Mouse (Mus musculus) CH12.LX (cell line): ENCODE data around the gene Slc16a2. TPM values are rescaled to one million over a fixed set of nuclear protein-coding genes. Genes with fewer than 3 reads are reported as not detected.

Experiments
- DNase-seq: peaks from one replicate; pipeline ENCODE4 v3.0.0-alpha.2; 2013; ENCODE audit errors: extremely low read depth
- H3K27ac ChIP-seq: 2 replicates; pipeline ENCODE4 v1.5.1; 2012; ENCODE audit warnings: low read depth, mild to moderate bottlenecking, control low read depth, moderate library complexity; ENCODE audit not compliant: insufficient read depth
- H3K27me3 ChIP-seq: replicated peaks from 2 replicates; pipeline ENCODE3; 2012; ENCODE audit warnings: inconsistent platforms
- H3K36me3 ChIP-seq, 2 experiments: replicated peaks in 1 of 2; 2 replicates each; pipeline versions ENCODE3 to v1.6.1; 2012; ENCODE audit warnings: inconsistent platforms in 1 of 2, low read length in 1 of 2, mild to moderate bottlenecking in 1 of 2, mixed read lengths in 1 of 2, moderate library complexity in 1 of 2; ENCODE audit not compliant: control insufficient read depth in 1 of 2, insufficient read depth in 1 of 2
- H3K4me1 ChIP-seq, 2 experiments: 2 replicates each; pipeline ENCODE4 v1.6.1; 2012; ENCODE audit warnings: inconsistent platforms in 1 of 2, moderate library complexity in 1 of 2; ENCODE audit not compliant: insufficient read depth in 2 of 2, control insufficient read depth in 1 of 2
- H3K4me2 ChIP-seq: 2 replicates; pipeline ENCODE4 v1.6.1; 2012; ENCODE audit warnings: low read depth, mild to moderate bottlenecking, control low read depth; ENCODE audit not compliant: poor library complexity, insufficient read depth, severe bottlenecking
- H3K4me3 ChIP-seq, 3 experiments: fragments of 150-350 bp in 1 of 3; sonication (generic) in 1 of 3; replicated peaks in 1 of 3; 2 replicates each; pipeline versions ENCODE3 to v1.5.1; 2011 to 2012; ENCODE audit warnings: low read depth in 2 of 3, low read length in 2 of 3, mild to moderate bottlenecking in 2 of 3, moderate library complexity in 2 of 3, control low read depth in 1 of 3, improper control_type of control experiment in 1 of 3, inconsistent platforms in 1 of 3, mixed read lengths in 1 of 3; ENCODE audit not compliant: poor library complexity in 1 of 3
- H3K79me2 ChIP-seq: replicated peaks from 2 replicates; pipeline ENCODE4 v1.6.1; 2012; ENCODE audit warnings: mild to moderate bottlenecking, moderate library complexity; ENCODE audit not compliant: control insufficient read depth, poor library complexity, insufficient read depth, severe bottlenecking; ENCODE audit errors: extremely low read depth
- H3K9ac ChIP-seq: 2 replicates; pipeline ENCODE4 v1.6.1; 2012; ENCODE audit warnings: low read depth, mild to moderate bottlenecking, control low read depth, moderate library complexity; ENCODE audit not compliant: insufficient read depth
- H3K9me3 ChIP-seq: replicated peaks from 2 replicates; pipeline ENCODE3; 2012; ENCODE audit warnings: low read length, inconsistent platforms, mixed read lengths
- CTCF ChIP-seq, 2 experiments: IDR thresholded peaks in 1 of 2; conservative IDR thresholded peaks in 1 of 2; 2 replicates each; pipeline ENCODE4 v1.5.1; 2011 to 2012; ENCODE audit warnings: low read depth in 2 of 2, low read length in 2 of 2, improper control_type of control experiment in 1 of 2, inconsistent platforms in 1 of 2, mild to moderate bottlenecking in 1 of 2, moderate library complexity in 1 of 2
- E2F4 ChIP-seq: IDR thresholded peaks from 2 replicates; pipeline ENCODE4 v1.6.1; 2011; ENCODE audit warnings: low read depth, low read length, improper control_type of control experiment; ENCODE audit not compliant: insufficient replicate concordance
- ELF1 ChIP-seq: IDR thresholded peaks from 2 replicates; pipeline ENCODE4 v1.6.1; 2014; ENCODE audit warnings: low read depth, mild to moderate bottlenecking, inconsistent platforms, low read length, improper control_type of control experiment
- EP300 ChIP-seq: IDR thresholded peaks from 2 replicates; pipeline ENCODE4 v1.6.1; 2011; ENCODE audit warnings: low read length, improper control_type of control experiment
- GABPA ChIP-seq: IDR thresholded peaks from 2 replicates; pipeline ENCODE4 v1.6.1; 2012; ENCODE audit warnings: low read depth, low read length, improper control_type of control experiment, inconsistent platforms; ENCODE audit not compliant: insufficient replicate concordance
- IRF4 ChIP-seq: IDR thresholded peaks from 2 replicates; pipeline ENCODE4 v1.6.1; 2014; ENCODE audit warnings: low read depth, mild to moderate bottlenecking, inconsistent platforms, low read length, improper control_type of control experiment
- JUND ChIP-seq: conservative IDR thresholded peaks from 2 replicates; pipeline ENCODE4 v1.6.1; 2011; ENCODE audit warnings: low read depth, low read length, improper control_type of control experiment
- MAX ChIP-seq: IDR thresholded peaks from 2 replicates; pipeline ENCODE4 v1.6.1; 2011; ENCODE audit warnings: low read length, improper control_type of control experiment
- MAZ ChIP-seq: IDR thresholded peaks from 2 replicates; pipeline ENCODE4 v1.6.1; 2012; ENCODE audit warnings: low read depth, mild to moderate bottlenecking, inconsistent platforms, low read length, improper control_type of control experiment, moderate library complexity
- MEF2A ChIP-seq: IDR thresholded peaks from 2 replicates; pipeline ENCODE4 v1.6.1; 2014; ENCODE audit warnings: low read depth, mild to moderate bottlenecking, inconsistent platforms, low read length, improper control_type of control experiment, borderline replicate concordance
- MXI1 ChIP-seq: IDR thresholded peaks from 2 replicates; pipeline ENCODE4 v1.6.1; 2011; ENCODE audit warnings: mild to moderate bottlenecking, low read depth, low read length, improper control_type of control experiment
- NRF1 ChIP-seq: IDR thresholded peaks from 2 replicates; pipeline ENCODE4 v1.6.1; 2014; ENCODE audit warnings: low read depth, mild to moderate bottlenecking, inconsistent platforms, low read length, improper control_type of control experiment, moderate library complexity
- POLR2A ChIP-seq: IDR thresholded peaks from 2 replicates; pipeline ENCODE4 v1.6.1; 2011; ENCODE audit warnings: low read depth, mild to moderate bottlenecking, improper control_type of control experiment, low read length
- RAD21 ChIP-seq: IDR thresholded peaks from 2 replicates; pipeline ENCODE4 v1.6.1; 2011; ENCODE audit warnings: low read depth, mild to moderate bottlenecking, low read length, improper control_type of control experiment, moderate library complexity
- RCOR1 ChIP-seq: conservative IDR thresholded peaks from 2 replicates; pipeline ENCODE4 v1.6.1; 2012; ENCODE audit warnings: low read depth, mild to moderate bottlenecking, inconsistent platforms, low read length, improper control_type of control experiment
- SIN3A ChIP-seq: IDR thresholded peaks from 2 replicates; pipeline ENCODE4 v1.6.1; 2012; ENCODE audit warnings: low read length, improper control_type of control experiment, inconsistent platforms
- SMC3 ChIP-seq: IDR thresholded peaks from 2 replicates; pipeline ENCODE4 v1.6.1; 2011; ENCODE audit warnings: low read depth, low read length, improper control_type of control experiment
- TBP ChIP-seq: conservative IDR thresholded peaks from 2 replicates; pipeline ENCODE4 v1.6.1; 2011; ENCODE audit warnings: low read depth, low read length, improper control_type of control experiment
- TCF12 ChIP-seq: IDR thresholded peaks from 2 replicates; pipeline ENCODE4 v1.6.1; 2014; ENCODE audit warnings: low read depth, mild to moderate bottlenecking, inconsistent platforms, low read length, improper control_type of control experiment
- USF2 ChIP-seq: conservative IDR thresholded peaks from 2 replicates; pipeline ENCODE4 v1.6.1; 2011; ENCODE audit warnings: low read depth, low read length, improper control_type of control experiment
- ZC3H11A ChIP-seq: IDR thresholded peaks from 2 replicates; pipeline ENCODE4 v1.6.1; 2012; ENCODE audit warnings: low read depth, mild to moderate bottlenecking, inconsistent platforms, low read length, improper control_type of control experiment
- ZKSCAN1 ChIP-seq: IDR thresholded peaks from 2 replicates; pipeline ENCODE4 v1.6.1; 2012; ENCODE audit warnings: low read depth, inconsistent platforms, low read length, improper control_type of control experiment, borderline replicate concordance
- ZNF384 ChIP-seq: IDR thresholded peaks from 2 replicates; pipeline ENCODE4 v1.6.1; 2012; ENCODE audit warnings: low read depth, low read length, improper control_type of control experiment, inconsistent platforms
- dilution Hi-C: fragments of 300-500 bp; cut with MboI; formaldehyde crosslinking; loops from 2 replicates; pipeline ENCODE4 v1.14.3; 2020; ENCODE audit warnings: low sequenced_read_pairs; ENCODE audit not compliant: extremely low pct_unique_long_range_greater_than_20kb, extremely low pct_ligation_motif_present
- in situ Hi-C: fragments of 300-500 bp; cut with MboI; formaldehyde crosslinking; loops from 3 replicates; pipeline ENCODE4 v1.14.3; 2019; ENCODE audit warnings: low sequenced_read_pairs, low pct_ligation_motif_present, low pct_unique_long_range_greater_than_20kb, mixed read lengths
- polyA plus RNA-seq: library from polyadenylated mRNA; unstranded; fragments of >175 nt; gene quantifications from 2 replicates; pipeline ENCODE4 v1.2.1, GENCODE M21; 2012; ENCODE audit warnings: low read depth; ENCODE audit not compliant: insufficient read length
- total RNA-seq, 2 experiments: library from RNA; depleted of rRNA; stranded (reverse); fragments of 300-350 nt in 1 of 2; fragments of >200 nt in 1 of 2; gene quantifications; 2 replicates each; pipeline ENCODE4 v1.2.3; 2012 to 2014

Slc16a2 gene
- total and polyA plus RNA-seq, 3 experiments: 0.32 to 2.2 (median 0.42) TPM

DNA sequence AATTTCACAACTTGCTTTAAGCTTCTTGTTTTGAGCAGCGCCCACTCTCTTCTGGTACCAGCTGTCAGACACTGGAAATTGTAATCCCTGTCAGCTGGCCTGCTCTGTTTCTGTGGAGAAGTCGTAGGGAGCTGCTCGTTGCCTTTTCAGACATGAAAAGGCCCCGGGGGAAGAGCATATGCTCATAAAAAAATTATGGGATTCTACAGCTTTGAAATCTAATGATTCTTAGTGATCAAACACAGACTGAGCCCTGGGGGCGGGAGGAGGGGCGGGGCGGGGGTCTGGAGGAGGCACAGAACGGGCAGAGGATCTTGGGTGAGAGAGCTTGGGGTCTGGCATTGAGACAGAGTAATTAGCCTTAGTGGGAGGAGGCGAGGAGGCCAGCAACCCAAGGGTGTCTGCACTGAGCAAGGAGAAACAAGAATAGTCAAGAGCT is 125.7 kb downstream of the Slc16a2 start:
- DNase-seq: no peak
- Histone ChIP-seq H3K4me1 (peaks cover 4 to 9% of the 10 kb centered on the region in 2 experiments), H3K36me3 (no peaks in the 10 kb centered on the region), H3K9me3 (peaks cover 4% of the 10 kb centered on the region), H3K79me2 (no peaks in the 10 kb centered on the region), H3K27me3 (no peaks in the 10 kb centered on the region), H3K9ac (peak overlapping the region; percentile 44), H3K4me2 (peak overlapping the region; percentile 71), H3K27ac (no peak overlapping the region), H3K4me3 (peak overlapping the region in 2 of 3 experiments; percentile 13 to 22)
- in situ Hi-C loops (loop anchor here (25.0 kb wide), 1 partner anchor 216 kb away; no protein-coding TSS in a partner anchor), dilution Hi-C loops (no loop called here)
- TF ChIP-seq SIN3A: no peak
- TF ChIP-seq, all 38 proteins: peak for 0

GRCm38 (mm10) chrX:103695165-103695996 is 126.4 kb downstream of the Slc16a2 start:
- DNase-seq: peak; percentile 64
- Histone ChIP-seq H3K27ac (no peak overlapping the region), H3K4me3 (peak overlapping the region in 2 of 3 experiments; percentile 39 to 52), H3K79me2 (no peaks in the 10 kb centered on the region)
- in situ Hi-C loops (loop anchor here (25.0 kb wide), 1 partner anchor 217 kb away; no protein-coding TSS in a partner anchor), dilution Hi-C loops (no loop called here)
- TF ChIP-seq MAZ (no peak), RAD21 (peak; percentile 64), SMC3 (peak; percentile 55), MAX (peak; percentile 43; the same call in 1 of the 2 replicates), SIN3A (peak; percentile 31; the same call in 1 of the 2 replicates), IRF4 (no peak), E2F4 (no peak), CTCF (conservative IDR thresholded peaks at IDR 0.05 in 1 of 2, IDR thresholded peaks at IDR 0.05 in 1 of 2; ENCODE audit: low read depth in 2 of 2, low read length in 2 of 2) (peak in 1 of 2 experiments; percentile 67; a peak in 2 of 4 replicates)
- TF ChIP-seq, all 38 proteins: peak for 5
- H3K27me3 ChIP-seq: no peaks in the 10 kb centered on the region
- H3K9me3 ChIP-seq: peaks cover 4% of the 10 kb centered on the region
- H3K4me2 ChIP-seq: peak overlapping the region; percentile 61
- H3K9ac ChIP-seq: peak overlapping the region; percentile 44
- no peaks in the 10 kb centered on the region for H3K36me3 ChIP-seq
- peaks cover 4 to 9% of the 10 kb centered on the region in 2 experiments for H3K4me1 ChIP-seq

- H3K4me3 ChIP-seq: no peak overlapping the region
- dilution Hi-C loops: no loop called here
- TF ChIP-seq RCOR1 (no peak), POLR2A (no peak), ZKSCAN1 (no peak), EP300 (no peak), MEF2A (no peak), JUND (no peak), RAD21 (no peak), SIN3A (no peak), TBP (no peak), TCF12 (no peak), USF2 (no peak), ZC3H11A (no peak), MXI1 (no peak), CTCF (conservative IDR thresholded peaks at IDR 0.05 in 1 of 2, IDR thresholded peaks at IDR 0.05 in 1 of 2; ENCODE audit: low read depth in 2 of 2, low read length in 2 of 2) (no peak), GABPA (no peak), NRF1 (no peak), SMC3 (no peak), ZNF384 (no peak), IRF4 (no peak), ELF1 (no peak)
- DNase-seq: no peak
- no peak overlapping the region for H3K9ac ChIP-seq
- peaks cover 4 to 9% of the 10 kb centered on the region in 2 experiments for H3K4me1 ChIP-seq
- in situ Hi-C loops: loop anchor here (25.0 kb wide), 1 partner anchor 218 kb away; no protein-coding TSS in a partner anchor
- no peak overlapping the region for H3K27ac ChIP-seq
- H3K9me3 ChIP-seq: peaks cover 4% of the 10 kb centered on the region
- H3K36me3 ChIP-seq: no peaks in the 10 kb centered on the region
- no peaks in the 10 kb centered on the region for H3K79me2 ChIP-seq
- H3K4me2 ChIP-seq: no peak overlapping the region
- no peaks in the 10 kb centered on the region for H3K27me3 ChIP-seq
Measured at GRCm38 (mm10) chrX:103694787-103695164, 127.0 kb downstream of the Slc16a2 start.
